Mouse (Mus musculus) spleen, adult 2 months (tissue): ENCODE data around the gene Psmb9.

Experiments
- CTCF ChIP-seq: fragments of 200-500 bp; IDR thresholded peaks from 2 replicates; pipeline ENCODE4 v1.5.1; 2011; ENCODE audit warnings: mild to moderate bottlenecking, inconsistent platforms; ENCODE audit not compliant: insufficient read depth, insufficient read length, insufficient replicate concordance; ENCODE audit errors: extremely low read depth
- POLR2A ChIP-seq: fragments of 200-500 bp; IDR thresholded peaks from 2 replicates; pipeline ENCODE4 v1.6.1; 2011; ENCODE audit warnings: low read depth, low read length, inconsistent platforms

- no peak for TF ChIP-seq POLR2A
- no peak for TF ChIP-seq CTCF
These were observed 23.0 kb upstream of the Psmb9 start for GRCm38 (mm10) chr17:34210599-34210998.
